Mouse (Mus musculus) embryonic facial prominence, embryonic 10.5 days (tissue): Measurements from ENCODE around the gene Creld1. TPM values are rescaled to one million over a fixed set of nuclear protein-coding genes. Genes with fewer than 3 reads are reported as not detected.

Experiments used
- DNase-seq: peaks from one replicate; pipeline ENCODE4 v3.0.0-alpha.2; 2017; ENCODE audit warnings: low spot score
- H3K27ac ChIP-seq: fragments of 300-500 bp; sonication (generic); replicated peaks from 2 replicates; pipeline ENCODE4 v1.5.1; 2016; ENCODE audit warnings: mild to moderate bottlenecking
- H3K27me3 ChIP-seq: fragments of 300-500 bp; sonication (generic); replicated peaks from 2 replicates; pipeline ENCODE4 v1.6.1; 2016; ENCODE audit warnings: low read depth, mild to moderate bottlenecking; ENCODE audit not compliant: poor library complexity, severe bottlenecking
- H3K36me3 ChIP-seq: fragments of 300-500 bp; sonication (generic); replicated peaks from 2 replicates; pipeline ENCODE4 v1.6.1; 2016; ENCODE audit warnings: mild to moderate bottlenecking, moderate library complexity
- H3K4me1 ChIP-seq: fragments of 300-500 bp; sonication (generic); 2 replicates; pipeline ENCODE4 v1.6.1; 2016
- H3K4me3 ChIP-seq: fragments of 300-500 bp; sonication (generic); 2 replicates; pipeline ENCODE4 v1.5.1; 2016; ENCODE audit warnings: mild to moderate bottlenecking, moderate library complexity
- H3K9me3 ChIP-seq: fragments of 300-500 bp; sonication (generic); 2 replicates; pipeline ENCODE4 v1.6.1; 2016; ENCODE audit warnings: mild to moderate bottlenecking
- WGBS: fragments of 180-500 bp; shearing (Covaris S2); methylation state at CpG from one replicate; pipeline ENCODE4 v1.1.7; 2016; 5-methylcytosine and 5-hydroxymethylcytosine counted together
- polyA plus RNA-seq: library from polyadenylated mRNA; unstranded; fragments of >200 nt; fragmentation: Nextera tagmentation; extraction: Ambion mirVana; gene quantifications from 2 replicates; pipeline ENCODE4 v1.2.1, GENCODE M21; 2016

Creld1 gene
- 23.5 and 27.2 TPM in 2 replicates for polyA plus RNA-seq

DNA sequence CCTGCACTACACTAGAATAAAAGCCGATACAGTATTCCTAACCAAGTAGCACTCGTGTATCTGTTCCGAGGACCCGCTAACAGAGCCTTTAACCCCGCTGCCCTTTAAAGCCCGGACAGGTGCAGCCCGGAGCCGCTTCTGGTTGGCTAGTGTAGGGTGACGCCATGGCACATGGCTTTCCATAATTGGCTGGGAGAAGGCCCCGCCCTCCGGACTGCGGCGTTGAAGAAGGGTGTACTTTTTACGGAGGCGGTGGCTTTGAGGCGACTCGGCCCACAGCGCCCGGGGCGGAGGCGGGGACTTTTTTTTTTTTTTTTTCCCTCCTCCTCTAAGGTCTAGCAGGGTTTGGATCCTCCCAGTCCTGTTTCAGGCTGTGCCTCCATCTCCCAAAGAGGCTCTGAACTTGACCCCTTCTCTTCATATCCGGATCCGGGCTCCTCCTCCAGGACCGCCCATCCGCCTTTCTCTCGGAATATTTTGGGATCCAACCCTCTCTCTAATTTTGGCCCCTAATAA lies at the start of gene Creld1:
Creld1 (plus strand) TSS at position 198 of the 516 bp plus-strand sequence.
- Histone ChIP-seq H3K4me3 (peak within 1 kb of the TSS; percentile 68), H3K36me3 (peaks cover 4% of the 10 kb centered on the region), H3K4me1 (peaks cover 44% of the 10 kb centered on the region), H3K9me3 (no peaks in the 10 kb centered on the region), H3K27me3 (peaks cover 43% of the 10 kb centered on the region), H3K27ac (peak within 1 kb of the TSS; percentile 86)
- WGBS, result under 1% methylated on average over 26 of the region's 26 CpGs
- peak; percentile 94 for DNase-seq

- no peaks in the 10 kb centered on the region for H3K9me3 ChIP-seq
- 84% methylated on average over 3 of the region's 3 CpGs for WGBS
- H3K4me1 ChIP-seq, result 0 out of 2 replicates have a peak, but pooled peaks cover 2% of the 10 kb centered on the region
- H3K27me3 ChIP-seq, result 0 out of 2 replicates have a peak, but pooled peaks cover 8% of the 10 kb centered on the region
- DNase-seq, result no peak
- no peaks in the 10 kb centered on the region for H3K36me3 ChIP-seq
- no peak overlapping the region for H3K4me3 ChIP-seq
- no peak overlapping the region for H3K27ac ChIP-seq
These were observed 49.4 kb upstream of the Creld1 start for GRCm38 (mm10) chr6:113433661-113434060.

- Histone ChIP-seq H3K4me1 (0 out of 2 replicates have a peak, but pooled peaks cover 2% of the 10 kb centered on the region), H3K9me3 (no peaks in the 10 kb centered on the region), H3K27ac (no peak overlapping the region), H3K4me3 (no peak overlapping the region), H3K27me3 (0 out of 2 replicates have a peak, but pooled peaks cover 8% of the 10 kb centered on the region), H3K36me3 (no peaks in the 10 kb centered on the region)
- no peak for DNase-seq
- WGBS, result 72% methylated on average over 7 of the region's 7 CpGs
These were observed 48.4 kb upstream of the Creld1 start for GRCm38 (mm10) chr6:113434691-113435090.

GRCm38 (mm10) chr6:113435664-113436205 lies 47.4 kb upstream of the Creld1 start, which contains the start of gene Cidec:
Cidec (minus strand) TSS chr6:113435760.
- no peak within 1 kb of the TSS for H3K4me3 ChIP-seq
- H3K27me3 ChIP-seq, result 0 out of 2 replicates have a peak, but pooled peaks cover 8% of the 10 kb centered on the region
- 78% methylated on average over 9 of the region's 9 CpGs for WGBS
- no peak for DNase-seq
- 0 out of 2 replicates have a peak, but pooled peaks cover 2% of the 10 kb centered on the region for H3K4me1 ChIP-seq
- H3K9me3 ChIP-seq, result no peaks in the 10 kb centered on the region
- no peak within 1 kb of the TSS for H3K27ac ChIP-seq
- no peaks in the 10 kb centered on the region for H3K36me3 ChIP-seq

- Histone ChIP-seq H3K36me3 (no peaks in the 10 kb centered on the region), H3K4me3 (no peak overlapping the region), H3K9me3 (no peaks in the 10 kb centered on the region), H3K4me1 (0 out of 2 replicates have a peak, but pooled peaks cover 3% of the 10 kb centered on the region), H3K27me3 (0 out of 2 replicates have a peak, but pooled peaks cover 8% of the 10 kb centered on the region), H3K27ac (no peak overlapping the region)
- 81% methylated on average over 12 of the region's 12 CpGs for WGBS
- DNase-seq, result no peak
These were observed 46.0 kb upstream of the Creld1 start for GRCm38 (mm10) chr6:113437135-113437534.

DNA sequence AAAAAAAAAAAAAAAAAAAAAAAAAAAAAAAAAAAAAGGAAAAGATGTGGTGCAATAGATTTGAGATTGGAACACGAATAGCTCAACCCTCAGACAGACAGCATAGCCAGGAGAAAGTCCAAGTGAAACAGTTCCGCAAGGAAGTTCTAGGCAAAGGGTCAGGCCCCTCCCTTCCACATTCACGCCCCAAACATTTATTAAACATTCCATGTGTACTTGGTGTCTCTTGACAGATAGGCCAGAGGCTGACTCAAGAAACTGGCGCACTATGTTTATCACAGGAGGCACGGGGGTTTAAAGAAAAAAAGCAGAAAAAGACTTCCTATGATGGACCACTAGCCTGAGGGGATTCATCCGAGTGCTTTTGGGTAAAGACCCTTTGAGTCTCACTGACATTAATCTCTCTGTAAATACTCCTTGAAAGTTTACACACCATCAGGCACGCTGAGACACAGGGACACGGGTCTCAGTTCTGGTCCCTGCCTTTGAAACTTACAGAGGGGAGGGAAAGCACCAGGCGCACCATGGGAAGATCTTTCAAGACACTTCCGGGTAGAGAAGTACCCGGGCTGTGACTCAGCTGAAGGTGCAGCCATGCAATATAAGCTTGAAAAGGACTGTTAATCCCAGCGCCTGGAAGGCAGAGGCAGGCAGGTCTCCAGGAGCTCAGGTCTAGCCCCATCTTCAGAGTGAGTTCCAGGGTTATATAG lies 44.2 kb upstream of the Creld1 start:
- Histone ChIP-seq H3K36me3 (no peaks in the 10 kb centered on the region), H3K9me3 (no peaks in the 10 kb centered on the region), H3K4me3 (no peak overlapping the region), H3K4me1 (peaks cover 13% of the 10 kb centered on the region), H3K27ac (no peak overlapping the region), H3K27me3 (0 out of 2 replicates have a peak, but pooled peaks cover 8% of the 10 kb centered on the region)
- 65% methylated on average over 12 of the region's 12 CpGs for WGBS
- no peak for DNase-seq

- WGBS, result 84% methylated on average over 3 of the region's 3 CpGs
- H3K27ac ChIP-seq, result no peak overlapping the region
These were observed 42.4 kb upstream of the Creld1 start for GRCm38 (mm10) chr6:113440686-113441085.

DNA sequence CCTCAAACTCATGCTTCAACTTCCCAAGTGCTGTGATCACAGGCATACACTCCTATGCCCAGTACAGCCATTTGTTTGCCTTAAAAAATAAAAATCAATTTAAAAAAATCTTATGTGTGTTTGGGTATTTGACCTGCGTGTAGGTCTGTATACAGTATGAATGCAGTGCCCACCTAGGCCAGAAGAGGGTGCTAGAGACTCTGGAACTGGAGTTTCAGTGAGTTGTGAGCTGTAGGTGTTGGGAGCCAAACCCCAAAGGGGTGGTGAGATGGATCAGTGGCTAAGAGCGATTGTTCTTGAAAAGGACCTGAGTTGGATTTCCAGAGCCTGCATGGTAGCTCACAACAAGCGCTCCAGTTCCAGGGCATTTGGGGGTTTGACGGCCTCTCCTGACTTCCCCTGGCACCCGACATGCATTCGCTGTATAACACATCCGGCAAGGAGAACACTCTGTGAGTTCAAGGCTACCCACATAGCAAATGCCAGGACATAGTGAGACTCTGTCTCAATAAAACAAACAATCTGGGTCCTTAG lies 41.9 kb upstream of the Creld1 start:
- H3K27me3 ChIP-seq, result no peaks in the 10 kb centered on the region
- WGBS, result 55% methylated on average over 7 of the region's 7 CpGs
- peak; percentile 80 for DNase-seq
- H3K27ac ChIP-seq, result no peak overlapping the region
- peaks cover 13% of the 10 kb centered on the region for H3K4me1 ChIP-seq
- H3K4me3 ChIP-seq, result no peak overlapping the region
- peaks cover 15% of the 10 kb centered on the region for H3K36me3 ChIP-seq
- no peaks in the 10 kb centered on the region for H3K9me3 ChIP-seq

More at GRCm38 (mm10) chr6:113440686-113441085, 42.4 kb upstream of the Creld1 start:
- H3K36me3 ChIP-seq, result peaks cover 9% of the 10 kb centered on the region
- no peaks in the 10 kb centered on the region for H3K27me3 ChIP-seq
- H3K4me1 ChIP-seq, result peaks cover 13% of the 10 kb centered on the region
- H3K4me3 ChIP-seq, result no peak overlapping the region
- DNase-seq, result no peak
- no peaks in the 10 kb centered on the region for H3K9me3 ChIP-seq

DNA sequence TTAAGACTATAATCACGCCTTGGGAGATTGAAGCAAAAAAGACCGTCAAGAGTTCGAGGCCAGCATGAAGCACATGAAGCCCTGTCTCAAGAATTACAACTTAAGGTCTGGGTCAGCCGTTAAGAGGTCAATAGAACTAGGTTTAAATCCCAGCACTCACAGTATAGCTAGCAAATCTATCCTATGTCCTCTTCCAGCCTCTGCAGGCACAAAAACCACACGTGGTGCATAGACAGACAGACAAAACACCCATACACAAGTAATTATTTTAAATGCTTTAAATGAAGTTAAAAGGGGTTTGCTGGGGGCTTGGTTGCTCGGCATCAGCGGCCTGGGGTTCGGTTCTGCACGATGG lies 41.0 kb upstream of the Creld1 start:
- H3K27me3 ChIP-seq, result no peaks in the 10 kb centered on the region
- H3K27ac ChIP-seq, result peak overlapping the region; percentile 92
- peaks cover 23% of the 10 kb centered on the region for H3K36me3 ChIP-seq
- H3K4me1 ChIP-seq, result peaks cover 13% of the 10 kb centered on the region
- 44% methylated on average over 9 of the region's 9 CpGs for WGBS
- H3K4me3 ChIP-seq, result peak overlapping the region; percentile 98
- no peak for DNase-seq
- H3K9me3 ChIP-seq, result no peaks in the 10 kb centered on the region

DNA sequence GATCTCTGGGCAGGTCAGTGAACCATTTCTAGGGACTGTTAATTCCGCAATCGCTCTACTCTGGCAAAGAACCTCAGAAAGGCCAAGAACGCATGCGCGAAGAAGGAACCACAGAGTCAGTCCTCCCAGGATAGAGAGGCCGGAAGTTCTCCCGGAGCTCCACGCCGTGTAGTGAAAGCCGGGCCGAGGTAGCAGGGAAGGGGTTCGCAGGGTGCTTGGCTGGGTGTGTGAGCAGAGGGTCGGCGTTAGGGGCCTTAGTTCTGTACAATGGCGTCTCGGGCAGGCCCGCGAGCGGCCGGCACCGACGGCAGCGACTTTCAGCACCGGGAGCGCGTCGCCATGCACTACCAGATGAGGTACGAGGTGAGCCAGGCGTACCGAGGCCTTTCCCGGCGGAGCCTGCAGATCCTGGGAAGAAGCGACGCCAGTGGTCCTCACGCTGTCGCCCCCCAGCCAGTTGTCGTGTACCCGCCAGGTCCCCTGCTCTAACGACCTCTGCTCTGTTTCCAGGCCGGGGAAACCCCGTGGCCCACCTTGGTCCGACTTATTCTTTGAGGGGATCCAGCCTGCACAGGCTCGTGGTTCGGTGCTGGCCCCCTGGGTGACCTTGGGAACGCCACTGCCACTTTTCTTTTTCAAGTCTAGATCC lies 40.5 kb upstream of the Creld1 start, which contains the start of gene Jagn1:
Jagn1 (plus strand) TSS at position 128 of the 649 bp plus-strand sequence.
- Histone ChIP-seq H3K4me3 (peak within 1 kb of the TSS; percentile 98), H3K36me3 (peaks cover 28% of the 10 kb centered on the region), H3K9me3 (no peaks in the 10 kb centered on the region), H3K27ac (peak within 1 kb of the TSS; percentile 92), H3K4me1 (peaks cover 13% of the 10 kb centered on the region), H3K27me3 (no peaks in the 10 kb centered on the region)
- DNase-seq, result peak; percentile 93
- WGBS, result under 1% methylated on average over 45 of the region's 45 CpGs

DNA sequence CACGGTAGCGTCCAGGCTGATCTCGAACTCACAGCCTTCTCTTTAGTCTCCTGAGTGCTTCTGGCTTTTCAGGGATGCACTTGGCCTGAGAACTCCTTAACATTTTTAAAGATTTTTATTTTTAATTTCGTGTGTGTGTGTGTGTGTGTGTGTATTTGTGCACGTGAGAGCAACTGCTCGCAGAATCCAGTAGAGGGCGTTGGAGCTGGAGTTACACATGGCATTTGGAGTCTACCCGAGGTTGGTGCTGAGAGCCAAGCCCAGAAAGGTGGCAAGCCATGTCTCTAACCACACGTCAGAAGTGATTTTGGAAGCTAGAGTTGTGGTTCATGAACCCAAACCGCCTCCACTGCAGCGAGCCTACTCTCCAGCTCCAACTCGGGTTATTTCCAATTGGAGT lies 40.0 kb upstream of the Creld1 start:
- Histone ChIP-seq H3K4me3 (peak overlapping the region; percentile 98), H3K27me3 (no peaks in the 10 kb centered on the region), H3K4me1 (peaks cover 13% of the 10 kb centered on the region), H3K9me3 (no peaks in the 10 kb centered on the region), H3K27ac (peak overlapping the region; percentile 92), H3K36me3 (peaks cover 33% of the 10 kb centered on the region)
- WGBS, result 49% methylated on average over 12 of the region's 12 CpGs
- DNase-seq, result peak; percentile 14
